Mouse (Mus musculus) brain, embryonic 14.5 days (tissue): ENCODE measurements around the gene Cysrt1.

Source experiments
- CTCF ChIP-seq: fragments of 200-500 bp; IDR thresholded peaks from 2 replicates; pipeline ENCODE4 v1.5.1; 2012; ENCODE audit warnings: inconsistent platforms, mild to moderate bottlenecking, moderate library complexity, borderline replicate concordance; ENCODE audit not compliant: insufficient read depth, insufficient read length; ENCODE audit errors: extremely low read depth
- POLR2A ChIP-seq: fragments of 200-500 bp; IDR thresholded peaks from 2 replicates; pipeline ENCODE4 v1.6.1; 2012; ENCODE audit warnings: mild to moderate bottlenecking, inconsistent platforms, borderline replicate concordance; ENCODE audit not compliant: poor library complexity, insufficient read depth, insufficient read length, severe bottlenecking; ENCODE audit errors: extremely low read depth

DNA sequence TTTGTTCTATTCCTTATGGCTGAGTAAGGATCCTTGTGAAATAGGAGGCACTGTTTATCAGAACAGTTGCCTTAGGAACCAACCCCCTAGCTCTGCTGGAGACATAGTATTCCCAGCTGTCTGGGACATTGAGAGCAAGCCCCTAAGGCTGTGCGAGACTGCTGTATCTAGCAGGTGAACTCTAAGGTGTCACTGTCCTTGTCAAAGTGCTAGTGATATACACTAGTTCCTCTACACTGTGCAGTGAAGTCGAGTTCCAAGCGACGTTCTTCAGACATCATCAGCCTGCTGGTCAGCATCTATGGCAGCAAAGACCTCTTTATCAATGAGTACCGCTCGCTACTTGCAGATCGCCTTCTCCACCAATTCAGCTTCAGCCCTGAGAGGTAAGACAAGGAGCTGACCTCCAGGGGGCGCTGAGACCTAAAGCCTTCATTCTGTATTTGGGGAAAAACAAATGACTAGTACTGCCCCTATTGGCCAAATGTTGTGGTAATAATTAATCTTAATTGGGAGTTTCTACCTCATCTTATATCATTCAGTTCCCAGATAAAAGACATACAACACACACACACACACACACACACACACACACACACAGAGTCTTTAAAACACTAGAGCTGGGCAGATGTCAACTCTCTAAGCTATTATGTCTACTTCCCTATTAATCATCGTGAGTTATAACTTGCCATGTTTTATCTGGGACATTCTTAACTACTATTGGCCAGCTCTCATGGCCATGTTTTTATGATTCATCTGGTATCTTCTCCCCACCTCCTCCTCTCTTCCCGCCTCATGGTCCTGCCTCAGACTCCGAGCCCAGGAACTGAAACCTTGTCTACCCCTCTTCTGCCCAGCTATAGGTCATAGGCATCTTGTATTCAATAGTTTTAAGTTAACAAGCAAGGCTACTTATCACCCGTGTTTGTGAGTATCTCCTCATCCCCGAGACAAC is 37.0 kb upstream of the Cysrt1 start:
- peak; percentile 78; the same call in 1 of the 2 replicates for TF ChIP-seq CTCF
- TF ChIP-seq POLR2A, result no peak
